Mouse (Mus musculus) cortical plate, adult 2 months (tissue): ENCODE measurements at regions not wholly inside any gene's neighbourhood (a gene's known extent, or its start where the extent isn't known, plus 50 kb on each side); places are given as distances from the start of the nearest gene placed in this dataset.
"Not testable (repeated sequence)": the region's sequence is repeated elsewhere in the genome, so short reads cannot be mapped to it uniquely, and the experiment has no call there.

Experiments
- H3K27ac ChIP-seq: fragments of 200-500 bp; 2 replicates; pipeline ENCODE4 v1.5.1; 2012; ENCODE audit warnings: low read length, control low read depth, inconsistent platforms; ENCODE audit not compliant: insufficient read depth
- H3K4me1 ChIP-seq: fragments of 200-500 bp; 2 replicates; pipeline ENCODE4 v1.6.1; 2011; ENCODE audit warnings: low read length; ENCODE audit not compliant: control insufficient read depth, insufficient read depth
- H3K4me3 ChIP-seq: fragments of 200-500 bp; 2 replicates; pipeline ENCODE4 v1.5.1; 2011; ENCODE audit warnings: mild to moderate bottlenecking, low read length, control low read depth; ENCODE audit not compliant: insufficient read depth
- CTCF ChIP-seq: fragments of 200-500 bp; IDR thresholded peaks from 2 replicates; pipeline ENCODE4 v1.5.1; 2011; ENCODE audit warnings: mild to moderate bottlenecking, control low read depth, low read length; ENCODE audit not compliant: insufficient read depth; ENCODE audit errors: extremely low read depth
- POLR2A ChIP-seq: fragments of 200-500 bp; IDR thresholded peaks from 2 replicates; pipeline ENCODE4 v1.6.1; 2011; ENCODE audit warnings: mild to moderate bottlenecking, low read length, control low read depth; ENCODE audit not compliant: insufficient read depth; ENCODE audit errors: extremely low read depth

- no peak for TF ChIP-seq CTCF
- Histone ChIP-seq H3K27ac (no peak overlapping the region), H3K4me3 (no peak overlapping the region), H3K4me1 (no peaks in the 10 kb centered on the region)
Measured at GRCm38 (mm10) chr12:14260288-14260687, 108.4 kb upstream of the Fam84a start.

GRCm38 (mm10) chr12:14253336-14253735, 101.5 kb upstream of the Fam84a start:
- Histone ChIP-seq H3K4me3 (no peak overlapping the region), H3K4me1 (no peaks in the 10 kb centered on the region), H3K27ac (no peak overlapping the region)
- TF ChIP-seq POLR2A (no peak), CTCF (no peak)

DNA sequence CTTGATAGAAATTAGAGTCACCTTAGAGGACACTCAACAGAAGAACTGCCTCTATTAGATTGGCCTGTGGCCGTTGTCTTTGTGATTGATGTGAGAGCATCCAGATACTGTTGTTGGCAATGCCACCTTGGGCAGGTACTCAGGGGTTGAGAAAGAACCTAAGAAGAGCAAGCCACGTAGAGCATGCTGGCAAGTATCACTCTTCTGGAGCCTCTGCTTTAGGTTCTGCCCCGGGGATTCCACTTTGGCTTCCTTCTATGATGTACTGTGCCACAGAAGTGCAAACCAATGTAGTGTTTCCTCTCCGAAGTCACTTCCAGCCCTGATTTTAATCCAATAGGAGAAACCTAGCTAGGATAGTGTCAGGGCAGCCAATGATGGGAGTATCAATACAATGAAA, 98.3 kb upstream of the Fam84a start:
- TF ChIP-seq POLR2A: no peak
- Histone ChIP-seq H3K27ac (no peak overlapping the region), H3K4me3 (no peak overlapping the region), H3K4me1 (no peaks in the 10 kb centered on the region)

DNA sequence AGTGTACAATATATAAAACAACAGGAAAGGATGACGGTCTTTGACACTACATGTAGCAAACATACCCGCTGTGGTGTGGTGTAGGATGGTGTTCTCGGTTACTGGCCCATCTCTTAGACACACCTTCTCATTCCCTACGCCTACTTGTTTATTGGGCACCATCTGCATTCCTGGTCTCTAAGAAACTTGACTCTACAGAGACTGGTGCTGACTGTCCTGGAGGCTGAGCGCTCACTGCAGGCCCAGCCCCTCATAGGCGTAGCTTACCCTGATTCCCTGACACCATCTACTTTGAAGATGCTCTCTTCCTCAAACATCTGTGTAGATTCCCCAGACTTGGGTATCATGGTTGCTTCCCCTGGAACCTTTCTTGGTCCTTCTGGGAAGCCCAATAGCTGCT, 90.9 kb upstream of the Fam84a start:
- H3K27ac ChIP-seq, H3K4me3 ChIP-seq, H3K4me1 ChIP-seq: not testable (repeated sequence)

- H3K4me3 ChIP-seq: no peak overlapping the region
- H3K27ac ChIP-seq: no peak overlapping the region
- no peaks in the 10 kb centered on the region for H3K4me1 ChIP-seq
- TF ChIP-seq POLR2A (no peak), CTCF (no peak)
Measured at GRCm38 (mm10) chr12:14237699-14238098, 85.8 kb upstream of the Fam84a start.

- Histone ChIP-seq H3K4me3 (no peak overlapping the region), H3K4me1 (no peaks in the 10 kb centered on the region), H3K27ac (no peak overlapping the region)
- TF ChIP-seq CTCF (no peak), POLR2A (no peak)
Measured at GRCm38 (mm10) chr12:14235351-14235750, 83.5 kb upstream of the Fam84a start.

DNA sequence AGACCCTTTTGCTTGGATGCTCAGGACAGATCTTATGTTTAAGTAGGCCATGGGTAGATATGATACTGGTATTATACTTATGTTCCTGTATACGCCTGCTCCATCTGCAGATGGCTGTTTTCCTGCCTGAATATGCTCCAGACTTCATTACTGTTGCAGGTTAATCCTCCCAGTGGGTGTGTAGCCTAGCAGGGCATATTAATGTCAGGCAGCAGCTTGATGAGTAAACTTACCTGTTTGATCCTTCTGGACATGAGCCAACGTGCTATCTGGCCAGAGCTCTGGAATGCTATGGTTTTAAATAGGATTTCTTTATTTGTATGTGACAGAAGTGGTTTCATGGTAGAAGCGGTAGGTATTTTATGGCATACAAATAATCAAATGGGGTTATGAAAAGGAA, 60.8 kb upstream of the Fam84a start:
- H3K4me3 ChIP-seq: no peak overlapping the region
- TF ChIP-seq POLR2A: no peak
- no peak overlapping the region for H3K27ac ChIP-seq
- H3K4me1 ChIP-seq: no peaks in the 10 kb centered on the region

DNA sequence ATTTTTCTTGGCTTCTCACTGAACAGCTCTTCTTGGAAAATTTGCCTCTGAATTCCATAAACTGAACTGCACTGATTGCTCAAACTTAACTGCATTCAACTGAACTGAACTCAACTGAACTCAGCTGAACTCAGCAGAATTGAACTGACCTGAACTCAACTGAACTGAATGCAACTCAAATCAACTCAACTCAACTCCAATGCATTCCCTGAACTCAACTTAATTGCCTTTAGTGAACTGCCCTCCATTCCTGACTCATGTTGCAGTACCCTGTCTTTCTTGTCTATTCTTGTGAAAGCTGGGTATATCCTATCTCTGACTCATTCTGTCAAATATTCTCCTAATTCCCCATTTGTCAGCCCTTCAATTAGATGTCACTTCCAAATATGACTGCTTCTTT, 58.0 kb upstream of the Fam84a start:
- Histone ChIP-seq H3K27ac (no peak overlapping the region), H3K4me3 (no peak overlapping the region), H3K4me1 (no peaks in the 10 kb centered on the region)
- no peak for TF ChIP-seq POLR2A

DNA sequence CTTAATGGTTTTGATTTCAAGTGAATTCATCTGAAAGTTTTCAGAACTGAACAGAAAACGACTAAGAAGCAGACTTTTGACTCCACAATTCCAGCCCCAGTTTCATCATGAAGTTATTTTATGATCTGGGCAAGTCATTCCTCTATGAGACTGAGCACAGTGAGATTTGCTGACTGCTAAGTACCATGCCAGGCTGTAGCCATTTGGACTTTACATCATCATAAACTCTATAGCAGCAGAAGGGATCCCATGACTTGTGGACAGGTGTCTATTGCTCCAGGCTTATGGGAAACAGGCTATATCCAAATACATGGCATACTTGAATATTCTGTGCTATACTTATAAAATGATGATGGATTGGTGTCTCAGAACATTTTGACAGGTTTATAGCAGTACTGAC, 55.4 kb upstream of the Fam84a start:
- no peak for TF ChIP-seq POLR2A
- TF ChIP-seq CTCF: no peak
- Histone ChIP-seq H3K27ac (no peak overlapping the region), H3K4me1 (no peaks in the 10 kb centered on the region), H3K4me3 (no peak overlapping the region)

DNA sequence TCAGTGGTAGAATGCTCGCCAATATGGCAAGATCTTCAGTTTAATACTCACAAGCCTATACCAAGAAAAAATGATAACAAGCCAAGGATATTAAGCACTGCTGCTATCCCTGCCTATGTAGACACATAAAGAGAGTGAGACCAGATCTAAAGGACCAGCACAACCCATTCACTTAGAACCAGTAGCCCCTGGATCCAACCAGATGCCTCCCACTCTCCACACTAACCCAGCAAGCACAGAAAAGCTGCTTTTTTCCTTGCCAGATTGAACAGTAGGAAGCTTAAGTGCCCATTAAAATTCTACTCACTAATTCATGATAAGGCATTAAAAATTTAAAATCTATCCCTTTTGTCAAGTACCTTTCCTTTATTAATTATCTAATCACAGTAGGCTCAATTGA, 52.6 kb upstream of the Fam84a start:
- no peak overlapping the region for H3K27ac ChIP-seq
- TF ChIP-seq POLR2A (no peak), CTCF (no peak)
- no peak overlapping the region for H3K4me3 ChIP-seq
- no peaks in the 10 kb centered on the region for H3K4me1 ChIP-seq
